Mouse (Mus musculus) liver, postnatal 0 days (tissue): ENCODE results near the gene Ptprj. TPM values are rescaled to one million over a fixed set of nuclear protein-coding genes. Genes with fewer than 3 reads are reported as not detected.
"Not testable (repeated sequence)": the region's sequence is repeated elsewhere in the genome, so short reads cannot be mapped to it uniquely, and the experiment has no call there.

ENCODE experiments used
- ATAC-seq: fragments of 200-750 bp; cut with Nextera tagmentation; 2 replicates; pipeline ENCODE4 v1.8.0; 2017; ENCODE audit warnings: mild to moderate bottlenecking, moderate library complexity
- DNase-seq: peaks from one replicate; pipeline ENCODE4 v3.0.0-alpha.2; 2016
- H3K27ac ChIP-seq: fragments of 300-500 bp; sonication (generic); 2 replicates; pipeline ENCODE4 v1.5.1; 2014; ENCODE audit warnings: antibody characterized with exemption, moderate library complexity, mild to moderate bottlenecking, low read depth
- H3K27me3 ChIP-seq: fragments of 300-500 bp; sonication (generic); 2 replicates; pipeline ENCODE4 v1.6.1; 2014; ENCODE audit warnings: low read length, control low read depth, mixed read lengths; ENCODE audit not compliant: insufficient read depth
- H3K36me3 ChIP-seq: fragments of 300-500 bp; sonication (generic); replicated peaks from 2 replicates; pipeline ENCODE4 v1.6.1; 2014; ENCODE audit warnings: mild to moderate bottlenecking, control low read depth, low read length, moderate library complexity, mixed read lengths; ENCODE audit not compliant: insufficient read depth
- H3K4me1 ChIP-seq: fragments of 300-500 bp; sonication (generic); 2 replicates; pipeline ENCODE4 v1.6.1; 2014; ENCODE audit warnings: antibody characterized with exemption, mild to moderate bottlenecking, control low read depth; ENCODE audit not compliant: insufficient read depth
- H3K4me2 ChIP-seq: fragments of 300-500 bp; sonication (generic); 2 replicates; pipeline ENCODE4 v1.6.1; 2014; ENCODE audit warnings: low read depth, mild to moderate bottlenecking, low read length, moderate library complexity, mixed read lengths
- H3K4me3 ChIP-seq: fragments of 300-500 bp; sonication (generic); 2 replicates; pipeline ENCODE4 v1.5.1; 2014; ENCODE audit warnings: low read depth, low read length
- H3K9ac ChIP-seq: fragments of 300-500 bp; sonication (generic); replicated peaks from 2 replicates; pipeline ENCODE4 v1.6.1; 2014; ENCODE audit warnings: mild to moderate bottlenecking, moderate library complexity
- H3K9me3 ChIP-seq: fragments of 300-500 bp; sonication (generic); 2 replicates; pipeline ENCODE4 v1.6.1; 2016; ENCODE audit warnings: mild to moderate bottlenecking, control low read depth, low read length, mixed read lengths
- CTCF ChIP-seq: sonication (generic); IDR thresholded peaks from 2 replicates; pipeline ENCODE4 v1.5.1; 2016; ENCODE audit warnings: antibody characterized with exemption, low read depth
- EP300 ChIP-seq: IDR thresholded peaks from 2 replicates; pipeline ENCODE4 v1.6.1; 2016; ENCODE audit warnings: antibody characterized with exemption, low read depth, mild to moderate bottlenecking
- WGBS: fragments of 180-500 bp; shearing (Covaris S2); extraction: QIAGEN DNeasy Blood & Tissue Kit; methylation state at CpG from one replicate; pipeline ENCODE4 v1.1.7; 2014; ENCODE audit not compliant: insufficient replicate concordance; 5-methylcytosine and 5-hydroxymethylcytosine counted together
- polyA plus RNA-seq: library from polyadenylated mRNA; unstranded; fragments of >200 nt; fragmentation: Nextera tagmentation; extraction: Ambion mirVana; gene quantifications from 2 replicates; pipeline ENCODE4 v1.2.1, GENCODE M21; 2015

Gene Ptprj
- polyA plus RNA-seq, 1 experiment from 2014 or later = 2.8 TPM

DNA sequence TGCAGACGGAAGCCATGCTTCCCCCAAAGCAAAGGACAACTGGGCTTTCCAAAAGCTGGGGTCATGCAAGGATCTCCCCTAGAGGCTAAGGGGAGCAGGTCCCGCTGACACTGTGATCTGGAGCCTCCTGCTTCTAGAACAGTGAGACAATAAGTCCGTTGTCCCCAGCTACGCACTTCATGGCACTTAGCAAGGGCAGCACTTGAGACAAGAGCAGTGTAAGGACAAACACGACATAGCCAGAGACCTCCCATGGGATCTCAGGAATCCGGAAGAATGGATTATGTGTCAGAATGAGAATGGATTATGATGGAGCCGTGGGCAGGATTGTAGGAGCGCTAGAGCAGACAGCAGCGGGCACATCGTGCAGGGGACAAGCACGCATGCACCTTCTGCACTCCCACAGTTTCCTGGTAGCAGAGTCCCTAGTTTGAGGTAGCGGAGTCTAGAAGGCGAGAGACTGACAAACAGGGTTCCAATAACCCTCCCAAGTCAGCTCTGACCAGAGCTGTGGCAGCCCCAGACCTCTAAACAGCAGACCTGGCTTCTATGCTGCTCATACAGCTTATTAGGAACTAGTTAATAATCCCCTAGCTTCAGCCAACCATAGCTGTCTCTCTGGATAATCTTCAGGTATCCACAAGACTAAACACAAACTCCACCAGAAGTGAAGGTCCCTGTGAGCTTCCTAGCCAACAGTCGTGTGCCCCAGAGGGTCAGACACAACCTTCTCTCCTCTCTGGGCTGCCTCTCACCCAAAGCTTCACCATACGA lies 131.3 kb downstream of the Ptprj start:
- WGBS = 88% methylated on average over 15 of the region's 15 CpGs
- no peak for TF ChIP-seq CTCF
- TF ChIP-seq EP300 = no peak
- H3K9ac ChIP-seq = no peak overlapping the region
- H3K36me3 ChIP-seq = peaks cover 30% of the 10 kb centered on the region
- H3K4me1 ChIP-seq = no peaks in the 10 kb centered on the region
- H3K4me2 ChIP-seq = no peak overlapping the region
- H3K27me3 ChIP-seq = no peaks in the 10 kb centered on the region
- ATAC-seq = no peak
- no peaks in the 10 kb centered on the region for H3K9me3 ChIP-seq
- H3K4me3 ChIP-seq = no peak overlapping the region
- H3K27ac ChIP-seq = no peak overlapping the region
- no peak for DNase-seq

DNA sequence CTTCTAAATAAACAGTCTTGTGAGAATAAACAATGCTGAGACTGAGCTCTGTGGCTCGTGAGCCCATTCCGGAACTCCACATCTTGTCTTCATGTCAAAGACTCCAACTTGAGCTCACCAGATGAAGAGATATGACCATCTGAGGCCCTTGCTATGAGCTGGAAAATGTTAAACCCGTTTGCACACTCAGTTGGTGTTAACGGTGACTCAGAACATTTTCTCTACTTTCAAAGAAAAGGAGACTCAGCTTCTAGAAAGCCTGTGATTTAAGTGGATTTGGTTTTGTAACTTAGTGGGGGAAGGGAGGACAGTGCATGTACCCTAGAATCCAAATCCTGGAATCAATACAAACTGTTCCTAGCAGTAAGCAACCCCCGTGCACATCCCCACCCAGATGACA lies 136.6 kb downstream of the Ptprj start:
- H3K4me3 ChIP-seq = no peak overlapping the region
- no peaks in the 10 kb centered on the region for H3K9me3 ChIP-seq
- 84% methylated on average over 5 of the region's 5 CpGs for WGBS
- no peak overlapping the region for H3K9ac ChIP-seq
- H3K27me3 ChIP-seq = no peaks in the 10 kb centered on the region
- H3K27ac ChIP-seq = no peak overlapping the region
- ATAC-seq (no peak), DNase-seq (no peak)
- H3K4me2 ChIP-seq = no peak overlapping the region
- no peak for TF ChIP-seq EP300
- no peak for TF ChIP-seq CTCF
- 0 out of 2 replicates have a peak, but pooled peaks cover 2% of the 10 kb centered on the region for H3K36me3 ChIP-seq
- no peaks in the 10 kb centered on the region for H3K4me1 ChIP-seq

GRCm38 (mm10) chr2:90441811-90442210 lies 138.6 kb downstream of the Ptprj start:
- H3K4me2 ChIP-seq, H3K9me3 ChIP-seq, H3K27ac ChIP-seq, H3K27me3 ChIP-seq, H3K9ac ChIP-seq, H3K4me3 ChIP-seq, H3K36me3 ChIP-seq, H3K4me1 ChIP-seq, ATAC-seq, DNase-seq: not testable (repeated sequence)
- 67% methylated on average over 4 of the region's 4 CpGs for WGBS

DNA sequence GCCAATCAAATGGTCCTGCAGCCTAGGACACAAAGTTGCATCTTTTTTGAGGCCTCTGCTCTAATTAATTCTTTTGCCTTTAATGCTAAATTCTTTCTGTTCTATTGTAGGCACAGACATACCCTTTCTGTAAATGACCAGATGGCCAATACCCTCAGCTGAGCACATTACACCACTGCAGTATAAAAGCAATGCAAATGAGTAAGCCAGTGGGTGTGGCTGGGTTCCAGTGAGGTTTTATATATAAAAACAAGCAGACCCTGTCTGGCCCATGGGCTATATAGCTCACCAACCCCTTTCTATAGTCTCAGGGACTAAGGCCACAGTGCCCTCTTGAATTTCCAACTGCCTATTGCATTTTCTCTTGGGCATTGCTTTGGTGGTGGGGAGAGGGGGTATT lies 140.3 kb downstream of the Ptprj start:
- H3K36me3 ChIP-seq, ATAC-seq, H3K27me3 ChIP-seq, DNase-seq, H3K4me2 ChIP-seq, H3K4me3 ChIP-seq, H3K9ac ChIP-seq, H3K27ac ChIP-seq, H3K4me1 ChIP-seq, H3K9me3 ChIP-seq: not testable (repeated sequence)

DNA sequence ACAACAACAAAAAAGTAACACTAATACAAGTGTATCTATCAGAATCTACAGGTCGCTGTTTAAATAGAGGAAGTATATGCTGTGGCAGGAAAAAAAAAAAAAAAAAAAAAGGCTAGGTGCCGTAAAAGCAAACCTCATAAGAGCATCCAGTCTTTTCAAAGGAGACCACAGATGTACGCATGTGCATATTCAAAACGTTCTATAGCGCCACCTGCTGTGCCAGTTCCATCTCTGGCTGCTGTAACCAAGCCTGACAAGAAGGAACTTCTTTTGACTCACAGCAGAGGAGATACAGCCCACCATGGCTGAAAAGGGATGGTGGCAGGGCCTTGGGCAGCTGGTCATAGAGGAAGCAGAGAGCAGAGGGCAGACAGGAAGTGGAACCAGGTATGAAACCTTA lies 143.0 kb downstream of the Ptprj start:
- not testable (repeated sequence) for H3K9me3 ChIP-seq, H3K27ac ChIP-seq, H3K9ac ChIP-seq, ATAC-seq, H3K27me3 ChIP-seq, H3K36me3 ChIP-seq, H3K4me2 ChIP-seq, H3K4me3 ChIP-seq, DNase-seq, H3K4me1 ChIP-seq
- 54% methylated on average over 1 of the region's 5 CpGs for WGBS

GRCm38 (mm10) chr2:90429782-90430181 lies 150.7 kb downstream of the Ptprj start:
- ATAC-seq, H3K27ac ChIP-seq, H3K9me3 ChIP-seq, H3K4me1 ChIP-seq, H3K4me2 ChIP-seq, H3K27me3 ChIP-seq, H3K9ac ChIP-seq, H3K36me3 ChIP-seq, DNase-seq, H3K4me3 ChIP-seq: not testable (repeated sequence)
- WGBS = no CpG with 5 or more reads among the region's 4 CpGs

- not testable (repeated sequence) for H3K4me2 ChIP-seq, H3K9me3 ChIP-seq, H3K27me3 ChIP-seq, H3K27ac ChIP-seq, DNase-seq, H3K4me3 ChIP-seq, H3K4me1 ChIP-seq, H3K9ac ChIP-seq, H3K36me3 ChIP-seq, ATAC-seq
- no CpG with 5 or more reads among the region's 11 CpGs for WGBS
These were observed 151.3 kb downstream of the Ptprj start for GRCm38 (mm10) chr2:90428988-90429717.

GRCm38 (mm10) chr2:90424937-90425336 lies 155.5 kb downstream of the Ptprj start:
- not testable (repeated sequence) for H3K9ac ChIP-seq, H3K27me3 ChIP-seq, H3K4me3 ChIP-seq, H3K4me1 ChIP-seq, H3K4me2 ChIP-seq, DNase-seq, H3K27ac ChIP-seq, ATAC-seq, H3K9me3 ChIP-seq, H3K36me3 ChIP-seq
- no CpG with 5 or more reads among the region's 4 CpGs for WGBS

DNA sequence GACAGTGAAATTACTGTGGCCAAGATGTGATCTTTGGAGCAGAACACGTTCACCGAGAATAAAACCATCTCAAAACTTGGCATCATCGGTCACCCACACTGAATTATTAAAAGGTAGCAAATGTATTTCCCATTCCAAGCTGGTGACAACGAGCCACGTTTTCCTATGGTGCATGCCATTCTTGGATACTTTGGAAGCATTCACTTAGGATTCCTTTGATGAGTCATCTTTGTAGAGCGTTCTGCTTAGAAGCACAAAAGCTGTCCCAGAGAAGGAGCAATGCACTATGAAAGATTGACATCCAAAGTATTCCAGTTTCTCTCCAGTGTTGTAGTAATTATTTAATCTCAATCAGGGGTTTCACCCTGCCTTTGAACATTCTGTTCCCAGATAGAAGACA lies 158.2 kb downstream of the Ptprj start:
- H3K27ac ChIP-seq, DNase-seq, H3K4me1 ChIP-seq, H3K9ac ChIP-seq, ATAC-seq, H3K27me3 ChIP-seq, H3K36me3 ChIP-seq, H3K4me3 ChIP-seq, H3K9me3 ChIP-seq, H3K4me2 ChIP-seq: not testable (repeated sequence)
- WGBS = 79% methylated on average over 6 of the region's 6 CpGs
